Mouse (Mus musculus) kidney, embryonic 16.5 days (tissue): Measurements from ENCODE around the gene Car8. TPM values are rescaled to one million over a fixed set of nuclear protein-coding genes. Genes with fewer than 3 reads are reported as not detected.
A peak's percentile ranks its signal among the peaks of the same experiment; 100 is the strongest.

Source experiments
- ATAC-seq: fragments of 200-750 bp; cut with Nextera tagmentation; 2 replicates; pipeline ENCODE4 v1.8.0; 2017; ENCODE audit warnings: moderate TSS enrichment; ENCODE audit not compliant: low FRiP score, low TSS enrichment
- H3K27ac ChIP-seq: fragments of 300-500 bp; sonication (generic); 2 replicates; pipeline ENCODE4 v1.5.1; 2014; ENCODE audit warnings: low read length
- H3K27me3 ChIP-seq: fragments of 300-500 bp; sonication (generic); 2 replicates; pipeline ENCODE4 v1.6.1; 2014; ENCODE audit warnings: low read length, control low read depth, mixed read lengths; ENCODE audit not compliant: insufficient read depth
- H3K36me3 ChIP-seq: fragments of 300-500 bp; sonication (generic); 2 replicates; pipeline ENCODE4 v1.6.1; 2014; ENCODE audit warnings: low read length, control low read depth, mixed read lengths; ENCODE audit not compliant: insufficient read depth
- H3K4me1 ChIP-seq: fragments of 300-500 bp; sonication (generic); 2 replicates; pipeline ENCODE4 v1.6.1; 2014; ENCODE audit warnings: low read length, control low read depth, mixed read lengths; ENCODE audit not compliant: insufficient read depth
- H3K4me2 ChIP-seq: fragments of 300-500 bp; sonication (generic); replicated peaks from 2 replicates; pipeline ENCODE4 v1.6.1; 2014; ENCODE audit warnings: low read depth, low read length
- H3K4me3 ChIP-seq: fragments of 300-500 bp; sonication (generic); 2 replicates; pipeline ENCODE4 v1.5.1; 2014; ENCODE audit warnings: mild to moderate bottlenecking, low read length
- H3K9ac ChIP-seq: fragments of 300-500 bp; sonication (generic); replicated peaks from 2 replicates; pipeline ENCODE4 v1.6.1; 2014; ENCODE audit warnings: low read length
- H3K9me3 ChIP-seq: fragments of 300-500 bp; sonication (generic); 2 replicates; pipeline ENCODE4 v1.6.1; 2016; ENCODE audit warnings: low read length, control low read depth
- WGBS: fragments of 180-500 bp; shearing (Covaris S2); extraction: QIAGEN DNeasy Blood & Tissue Kit; methylation state at CpG from one replicate; pipeline ENCODE4 v1.1.7; 2014; 5-methylcytosine and 5-hydroxymethylcytosine counted together
- polyA plus RNA-seq: library from polyadenylated mRNA; unstranded; fragments of >200 nt; fragmentation: Nextera tagmentation; extraction: Ambion mirVana; gene quantifications from 2 replicates; pipeline ENCODE4 v1.2.1, GENCODE M21; 2015

The Car8 gene
- 13.3 and 13.5 TPM in 2 replicates for polyA plus RNA-seq

DNA sequence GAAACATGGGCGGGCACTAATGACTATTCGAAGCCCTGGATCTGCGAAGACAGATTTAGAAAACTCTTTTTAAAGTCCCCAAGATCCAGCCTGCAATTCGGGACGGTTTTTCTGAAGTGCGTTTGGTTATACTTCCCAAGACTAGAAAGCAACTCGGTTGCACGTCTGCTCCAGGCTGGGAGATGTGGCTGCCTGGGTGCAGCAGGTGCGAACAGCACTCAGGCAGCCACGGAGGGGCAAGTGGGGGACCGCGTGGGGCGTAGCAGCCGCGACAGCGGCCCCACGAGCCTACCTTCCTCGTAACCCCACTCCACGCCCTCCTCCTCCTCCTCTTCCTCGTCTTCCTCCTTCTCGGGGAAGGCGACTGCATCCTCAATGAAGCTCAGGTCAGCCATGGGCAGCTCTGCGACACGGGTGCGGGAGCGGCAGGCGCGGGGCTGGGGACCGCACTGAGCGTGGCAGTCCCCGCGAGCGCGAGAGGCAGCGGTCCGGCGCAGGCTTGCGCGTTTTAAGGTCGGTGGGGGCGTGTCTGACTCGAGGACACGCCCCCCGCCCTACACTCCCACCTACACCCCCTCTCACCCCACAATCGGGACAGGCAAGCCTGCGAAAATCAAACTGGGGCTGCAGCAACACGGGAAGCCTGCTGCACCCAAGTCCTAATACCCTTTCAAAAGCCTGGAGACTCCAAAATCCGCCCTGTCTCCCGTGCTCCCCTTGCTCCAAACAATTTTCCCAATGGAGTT, at the start of gene Car8:
Gene Car8, minus strand, starts transcription at position 482 of the 746 bp plus-strand sequence.
- peak; percentile 91 for ATAC-seq
- H3K27ac ChIP-seq, result no peak within 1 kb of the TSS

DNA sequence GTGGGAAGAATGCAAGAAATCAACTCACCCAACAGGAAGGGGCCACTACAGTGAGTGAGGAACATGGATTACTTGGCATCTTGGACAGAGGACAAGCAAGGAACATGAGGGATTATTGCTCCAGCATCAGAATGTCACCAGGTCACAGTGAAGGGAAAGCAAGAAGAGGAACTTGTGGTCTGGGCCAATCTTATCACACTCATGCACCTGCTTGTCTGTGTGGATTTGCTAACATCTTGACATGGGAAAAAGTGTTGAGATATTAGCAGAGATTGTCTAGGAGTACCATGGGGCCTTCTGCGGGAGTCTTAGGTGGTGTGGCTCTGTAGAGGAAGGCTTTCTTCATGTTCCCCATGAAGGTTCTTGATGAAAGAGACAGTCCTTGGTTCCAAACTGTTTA, 46.1 kb upstream of the Car8 start:
- Histone ChIP-seq H3K4me3 (no peak overlapping the region), H3K36me3 (no peaks in the 10 kb centered on the region), H3K9ac (no peak overlapping the region), H3K27me3 (no peaks in the 10 kb centered on the region), H3K4me1 (no peaks in the 10 kb centered on the region), H3K27ac (no peak overlapping the region), H3K4me2 (no peak overlapping the region), H3K9me3 (no peaks in the 10 kb centered on the region)
- 93% methylated on average over 1 of the region's 1 CpGs for WGBS
- no peak for ATAC-seq

More for the DNA sequence above, at the start of gene Car8:
- no peaks in the 10 kb centered on the region for H3K27me3 ChIP-seq
- peak within 1 kb of the TSS; percentile 99 for H3K4me2 ChIP-seq
- no peaks in the 10 kb centered on the region for H3K36me3 ChIP-seq
- no peaks in the 10 kb centered on the region for H3K9me3 ChIP-seq
- H3K4me3 ChIP-seq, result peak within 1 kb of the TSS; percentile 79
- peaks cover 10% of the 10 kb centered on the region; the same call in 1 of the 2 replicates for H3K4me1 ChIP-seq
- WGBS, result under 1% methylated on average over 49 of the region's 49 CpGs
- H3K9ac ChIP-seq, result peak within 1 kb of the TSS; percentile 81

- Histone ChIP-seq H3K4me1 (no peaks in the 10 kb centered on the region), H3K9me3 (no peaks in the 10 kb centered on the region), H3K9ac (no peak overlapping the region), H3K4me2 (no peak overlapping the region), H3K27me3 (no peaks in the 10 kb centered on the region), H3K36me3 (no peaks in the 10 kb centered on the region), H3K27ac (no peak overlapping the region), H3K4me3 (no peak overlapping the region)
- ATAC-seq, result no peak
- 93% methylated on average over 2 of the region's 2 CpGs for WGBS
These were observed 39.3 kb upstream of the Car8 start for GRCm38 (mm10) chr4:8278159-8278558.

GRCm38 (mm10) chr4:8249805-8250204, 11.0 kb upstream of the Car8 start:
- Histone ChIP-seq H3K9ac (no peak overlapping the region), H3K4me2 (no peak overlapping the region), H3K4me3 (no peak overlapping the region), H3K9me3 (peaks cover 5% of the 10 kb centered on the region; the same call in 1 of the 2 replicates), H3K4me1 (no peaks in the 10 kb centered on the region), H3K36me3 (no peaks in the 10 kb centered on the region), H3K27ac (no peak overlapping the region), H3K27me3 (no peaks in the 10 kb centered on the region)
- 89% methylated on average over 3 of the region's 3 CpGs for WGBS
- ATAC-seq, result no peak

GRCm38 (mm10) chr4:8245495-8246063, 6.7 kb upstream of the Car8 start:
- WGBS, result 14% methylated on average over 1 of the region's 1 CpGs
- peaks cover 5% of the 10 kb centered on the region; the same call in 1 of the 2 replicates for H3K9me3 ChIP-seq
- no peaks in the 10 kb centered on the region for H3K27me3 ChIP-seq
- no peaks in the 10 kb centered on the region for H3K36me3 ChIP-seq
- no peak overlapping the region for H3K9ac ChIP-seq
- no peak overlapping the region for H3K4me2 ChIP-seq
- H3K4me1 ChIP-seq, result no peaks in the 10 kb centered on the region
- no peak overlapping the region for H3K27ac ChIP-seq
- ATAC-seq, result no peak
- H3K4me3 ChIP-seq, result no peak overlapping the region

DNA sequence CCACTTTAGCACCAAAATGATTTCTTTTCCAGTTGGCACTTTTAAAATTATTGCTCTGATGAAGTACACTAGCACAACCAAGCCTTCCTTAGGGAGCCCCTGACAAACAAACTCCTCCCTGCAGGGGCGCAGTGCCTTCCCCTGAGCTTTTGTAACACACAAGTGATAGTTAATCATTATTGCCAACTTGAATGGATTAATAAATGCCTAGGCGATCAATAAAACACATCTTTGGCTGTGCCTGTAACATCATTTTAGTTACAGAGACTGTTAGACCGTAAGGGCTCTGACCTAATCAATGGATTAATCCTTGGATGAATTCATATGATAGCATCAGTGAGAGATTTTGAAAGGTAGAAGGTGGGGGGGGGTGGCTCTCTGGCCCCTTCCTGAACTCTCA, 6.2 kb upstream of the Car8 start:
- WGBS, result 80% methylated on average over 3 of the region's 3 CpGs
- H3K4me3 ChIP-seq, result no peak overlapping the region
- no peaks in the 10 kb centered on the region for H3K4me1 ChIP-seq
- no peaks in the 10 kb centered on the region for H3K36me3 ChIP-seq
- no peak overlapping the region for H3K4me2 ChIP-seq
- ATAC-seq, result no peak
- H3K27me3 ChIP-seq, result no peaks in the 10 kb centered on the region
- H3K9ac ChIP-seq, result no peak overlapping the region
- H3K27ac ChIP-seq, result no peak overlapping the region
- H3K9me3 ChIP-seq, result peaks cover 5% of the 10 kb centered on the region; the same call in 1 of the 2 replicates

DNA sequence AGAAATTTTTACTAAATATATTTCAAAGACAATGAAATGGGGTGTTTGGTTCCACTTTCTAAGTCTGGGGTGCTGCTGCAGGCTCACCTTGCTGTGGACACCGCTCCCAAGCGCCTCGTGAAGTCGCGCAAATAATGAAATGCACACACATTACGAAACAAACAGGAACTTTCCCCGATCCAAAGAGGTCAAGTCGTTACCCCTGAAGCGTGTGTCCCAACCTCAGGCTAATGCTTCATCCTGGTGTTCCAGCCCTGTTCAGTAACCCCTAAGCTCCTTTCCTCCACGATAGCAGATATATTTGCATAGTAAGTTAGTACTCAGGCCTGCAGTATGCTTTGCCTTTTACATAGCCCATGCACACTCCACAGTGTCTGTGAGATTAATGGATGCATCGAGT, 858 bp upstream of the Car8 start:
- Histone ChIP-seq H3K27me3 (no peaks in the 10 kb centered on the region), H3K36me3 (no peaks in the 10 kb centered on the region), H3K4me1 (peaks cover 10% of the 10 kb centered on the region; the same call in 1 of the 2 replicates), H3K27ac (no peak overlapping the region), H3K4me2 (no peak overlapping the region), H3K9me3 (no peaks in the 10 kb centered on the region), H3K9ac (no peak overlapping the region), H3K4me3 (no peak overlapping the region)
- WGBS, result 55% methylated on average over 11 of the region's 11 CpGs
- ATAC-seq, result no peak

DNA sequence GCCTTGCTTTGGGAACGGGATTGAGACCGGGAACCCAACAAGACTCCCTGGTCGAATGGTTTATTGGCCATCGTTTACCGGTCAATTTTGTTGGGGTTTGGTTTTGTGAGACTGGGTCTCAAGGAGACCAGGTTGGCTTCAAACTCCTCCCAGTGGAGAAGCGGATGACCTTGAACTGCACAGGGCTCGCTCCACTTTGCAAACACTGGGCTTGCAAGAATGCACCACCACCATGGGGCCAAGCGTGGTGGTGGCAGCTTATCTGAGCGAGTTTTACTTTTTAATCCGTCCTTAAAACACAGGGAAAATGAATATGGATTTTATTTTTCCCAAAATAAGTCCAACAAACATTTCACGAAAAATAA, 447 bp upstream of the Car8 start:
- Histone ChIP-seq H3K36me3 (no peaks in the 10 kb centered on the region), H3K9ac (peak overlapping the region; percentile 81), H3K4me1 (peaks cover 10% of the 10 kb centered on the region; the same call in 1 of the 2 replicates), H3K4me3 (peak overlapping the region; percentile 79), H3K9me3 (no peaks in the 10 kb centered on the region), H3K27ac (no peak overlapping the region), H3K27me3 (no peaks in the 10 kb centered on the region), H3K4me2 (peak overlapping the region; percentile 99)
- 16% methylated on average over 11 of the region's 11 CpGs for WGBS
- peak; percentile 86 for ATAC-seq

DNA sequence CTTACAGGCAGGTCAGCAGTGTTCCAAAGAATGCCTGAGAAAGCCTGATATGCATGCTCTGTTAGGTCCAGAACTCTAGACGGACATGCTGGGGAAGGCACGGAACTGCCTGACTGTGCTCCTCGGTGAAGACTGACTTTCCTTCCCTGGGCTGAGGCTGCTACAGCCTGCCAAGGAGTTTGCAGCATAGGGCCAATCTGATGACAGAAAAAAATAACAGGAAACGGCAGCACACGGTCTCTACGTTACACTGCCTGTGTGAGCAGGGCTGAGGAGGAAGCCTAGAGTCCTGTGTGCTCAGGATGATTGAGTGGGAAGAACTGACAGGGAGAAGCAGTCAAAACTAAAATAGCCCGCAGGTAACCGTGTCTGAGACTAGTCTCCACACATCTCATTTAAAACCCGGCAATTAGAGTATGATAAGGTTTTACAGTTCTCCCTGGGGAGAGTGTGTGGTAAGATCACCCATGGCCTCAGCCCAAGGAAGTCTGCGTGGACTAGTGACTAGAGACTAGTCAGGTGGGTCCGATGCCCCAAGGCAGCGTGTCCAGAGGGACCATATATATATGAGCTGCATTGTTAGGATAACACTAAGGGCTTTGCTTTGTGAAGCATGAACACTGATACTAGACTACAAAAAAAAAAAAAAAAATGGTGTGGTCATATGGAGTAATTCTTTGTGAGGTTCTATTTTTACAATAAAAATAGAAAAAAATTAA, 6.3 kb downstream of the Car8 start:
- ATAC-seq, result peak; percentile 49; the same call in 1 of the 2 replicates
- Histone ChIP-seq H3K36me3 (no peaks in the 10 kb centered on the region), H3K27ac (no peak overlapping the region; the same call in 1 of the 2 replicates), H3K4me1 (peaks cover 8% of the 10 kb centered on the region; the same call in 1 of the 2 replicates), H3K4me2 (no peak overlapping the region), H3K9ac (no peak overlapping the region), H3K9me3 (no peaks in the 10 kb centered on the region), H3K27me3 (no peaks in the 10 kb centered on the region), H3K4me3 (no peak overlapping the region)
- 44% methylated on average over 12 of the region's 12 CpGs for WGBS
